Mouse (Mus musculus): ENCODE results near the gene Cables2. TPM values are rescaled to one million over a fixed set of nuclear protein-coding genes. Genes with fewer than 3 reads are reported as not detected.

Gene Cables2
- 16.1 and 19.6 TPM in 2 replicates for total RNA-seq (2021)
- long read RNA-seq, transcript Cables2-201 (10 exons, 2,975 nt): major isoform, 22 of 34 reads
- long read RNA-seq, partial matches to known transcripts: 4 of 34 reads
- long read RNA-seq, other reads (novel, unspliced or antisense): 8 of 34 reads

DNA sequence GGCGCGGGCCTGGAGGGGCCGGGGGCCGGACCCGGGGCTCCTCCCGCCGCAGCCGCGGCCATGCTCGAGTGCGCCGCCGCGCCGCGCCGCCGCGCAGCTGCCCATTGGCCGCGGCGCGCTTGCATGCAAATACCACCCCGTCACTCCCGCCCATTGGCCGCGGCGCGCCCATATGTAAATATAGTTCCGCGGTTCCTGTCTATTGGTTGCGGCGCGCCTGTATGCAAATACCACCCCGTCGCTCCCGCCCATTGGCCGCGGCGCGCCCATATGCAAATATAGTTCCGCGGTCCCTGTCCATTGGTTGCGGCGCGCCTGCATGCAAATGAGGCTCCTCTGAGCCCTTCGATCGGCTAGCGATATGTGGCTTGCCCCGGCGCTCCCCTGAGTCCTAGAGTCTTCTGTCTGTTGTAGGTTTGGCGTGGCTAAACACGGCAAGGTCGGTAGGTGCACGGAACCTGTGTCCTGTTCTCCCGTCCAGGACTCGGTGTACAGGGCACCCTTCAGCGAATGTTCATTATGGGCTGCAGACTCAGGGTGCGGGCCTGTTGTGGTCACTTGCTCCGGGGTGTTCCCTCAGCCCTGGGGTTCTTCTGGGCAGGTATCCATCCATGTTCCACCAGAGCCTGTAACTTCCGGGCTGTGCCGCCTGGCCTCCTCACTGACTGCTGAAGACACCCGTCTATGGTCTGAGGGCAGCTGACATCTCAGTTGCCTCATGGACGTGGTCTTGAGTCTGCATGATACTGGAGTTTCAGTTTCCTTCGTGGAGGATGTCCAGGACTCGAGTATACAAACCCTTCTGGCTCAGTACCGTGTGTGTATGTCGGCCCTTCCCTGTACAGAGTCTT, at the start of gene Cables2:
TSS of gene Cables2 (minus strand) at position 103 of the 851 bp plus-strand sequence.
- peak; percentile 93 for DNase-seq

DNA sequence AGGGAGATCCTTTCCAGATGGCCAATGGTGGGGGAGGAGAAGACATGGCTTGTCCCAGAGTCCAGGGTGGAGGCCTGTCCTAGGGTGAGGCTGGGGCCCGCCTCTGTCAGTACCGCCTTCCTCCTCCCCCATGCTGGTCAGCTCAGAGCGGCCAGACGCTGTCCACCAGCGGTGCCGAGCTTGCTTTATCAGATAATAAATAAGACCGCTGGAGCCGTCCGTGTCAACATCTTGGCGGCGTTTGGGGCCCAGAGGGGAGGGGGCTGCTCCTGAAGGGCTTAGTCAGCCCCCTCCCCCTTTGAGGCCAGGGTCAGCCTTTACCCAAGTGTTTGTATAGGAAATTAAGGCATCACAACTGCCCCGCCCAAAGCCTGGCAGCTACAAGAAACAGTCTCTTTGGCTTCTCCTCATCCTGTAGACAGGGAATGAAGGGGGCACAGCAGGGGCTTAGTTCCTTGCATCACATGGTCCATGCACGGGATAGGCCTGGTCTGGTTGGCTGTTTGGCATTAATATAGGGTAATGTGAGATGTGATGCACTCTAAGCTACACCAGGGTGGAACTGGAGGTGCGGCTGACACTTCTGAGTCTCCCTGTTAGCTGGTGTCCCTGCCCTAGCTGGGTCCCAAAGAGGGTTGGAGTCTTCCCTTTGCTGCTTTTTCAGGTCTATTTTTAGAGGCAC, 49.5 kb upstream of the Cables2 start:
- DNase-seq: no peak

DNA sequence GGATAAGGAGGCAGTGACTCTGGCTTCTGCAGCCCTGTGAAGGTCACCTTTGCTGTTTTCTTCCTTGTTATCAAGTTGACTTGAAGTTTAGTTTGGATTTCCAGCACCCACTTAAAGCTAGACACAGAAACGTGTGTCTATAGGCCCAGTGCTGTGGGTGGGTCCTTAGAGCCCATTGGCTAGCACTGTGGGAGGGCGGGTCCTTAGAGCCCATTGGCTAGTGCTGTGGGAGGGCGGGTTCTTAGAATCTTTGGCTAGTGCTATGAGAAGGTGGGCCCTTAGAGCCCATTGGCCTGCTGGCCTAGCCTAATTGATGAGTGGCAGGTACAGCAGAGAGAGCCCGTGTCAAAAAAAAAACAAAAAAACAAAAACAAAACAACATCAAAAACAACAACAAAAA, 46.9 kb upstream of the Cables2 start:
- no peak for DNase-seq

DNA sequence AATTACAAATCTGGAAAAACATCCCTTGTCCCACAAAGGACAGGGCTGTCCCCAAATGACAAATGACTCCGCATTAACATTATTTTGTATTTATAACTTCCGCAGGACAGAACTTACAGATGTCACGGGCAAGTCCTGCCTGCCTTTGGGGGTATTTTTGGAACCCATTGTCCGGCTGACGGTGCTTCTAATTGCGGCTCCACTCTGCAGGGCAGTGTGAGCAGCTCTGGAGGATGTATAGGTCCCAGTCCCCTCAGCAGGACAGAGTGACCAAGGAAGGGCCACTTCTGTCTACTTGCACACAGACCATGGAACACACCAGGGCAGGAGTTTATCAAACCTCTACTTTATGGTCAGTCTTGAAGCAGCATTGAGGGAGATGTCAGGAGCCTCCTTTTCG, 44.3 kb upstream of the Cables2 start:
- no peak for DNase-seq

DNA sequence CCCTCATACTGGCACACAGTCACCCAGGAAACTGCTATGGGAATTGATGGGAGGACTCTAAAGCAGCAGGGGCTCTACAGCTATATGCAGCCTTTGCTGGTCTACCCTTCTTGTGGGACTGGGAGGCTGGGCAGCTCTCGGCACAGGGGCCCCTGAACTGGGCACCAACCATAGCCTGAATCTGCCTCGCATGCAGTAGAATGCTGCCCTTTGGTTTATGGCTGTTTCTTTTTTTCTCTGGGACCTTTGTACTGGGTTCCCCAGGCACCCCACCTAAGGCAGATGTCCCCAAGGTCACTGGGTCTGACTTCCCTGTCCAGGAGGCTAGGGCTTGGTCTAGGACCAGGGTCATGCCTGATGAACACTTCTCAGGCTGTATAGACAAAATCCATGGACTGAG, 41.0 kb upstream of the Cables2 start:
- DNase-seq: no peak

DNA sequence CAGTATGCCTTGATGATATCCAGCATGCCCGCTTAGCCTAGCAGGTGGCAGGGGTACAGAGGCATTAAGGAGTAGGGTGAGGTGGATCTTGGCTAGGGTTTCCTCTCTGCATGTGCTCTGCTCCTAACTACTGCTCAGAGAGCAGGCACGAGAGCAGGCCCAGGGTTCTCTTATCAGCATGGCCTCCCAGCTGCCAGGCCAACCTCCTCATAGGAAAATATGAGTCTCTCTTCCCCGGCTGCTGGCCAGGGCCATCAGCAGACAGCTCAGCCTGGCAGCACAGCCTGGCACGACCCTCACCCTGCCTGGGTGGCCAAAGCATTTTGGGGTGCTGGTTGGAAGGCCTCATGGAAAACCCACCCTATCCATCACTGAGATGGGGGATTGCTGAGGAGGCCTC, 37.9 kb upstream of the Cables2 start:
- no peak for DNase-seq

DNA sequence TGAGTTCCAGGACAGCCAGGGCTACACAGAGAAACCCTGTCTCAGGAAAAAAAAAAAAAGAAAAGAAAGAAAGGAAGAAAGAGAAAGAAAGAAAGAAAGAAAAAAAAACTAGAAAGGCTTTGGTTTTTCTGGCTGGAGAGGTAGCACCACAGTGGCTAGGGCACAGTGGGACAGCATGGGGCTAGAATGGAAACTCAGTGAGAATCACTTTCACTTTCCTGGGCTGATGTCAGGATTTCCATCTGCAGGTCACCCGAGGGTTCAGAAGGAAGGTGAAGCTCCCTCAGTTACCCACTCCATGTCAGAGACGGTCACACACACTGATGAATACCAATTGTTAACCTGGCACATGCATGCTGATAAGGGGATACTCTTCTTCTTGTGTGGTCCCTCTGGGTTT, 34.4 kb upstream of the Cables2 start:
- DNase-seq: no peak

DNA sequence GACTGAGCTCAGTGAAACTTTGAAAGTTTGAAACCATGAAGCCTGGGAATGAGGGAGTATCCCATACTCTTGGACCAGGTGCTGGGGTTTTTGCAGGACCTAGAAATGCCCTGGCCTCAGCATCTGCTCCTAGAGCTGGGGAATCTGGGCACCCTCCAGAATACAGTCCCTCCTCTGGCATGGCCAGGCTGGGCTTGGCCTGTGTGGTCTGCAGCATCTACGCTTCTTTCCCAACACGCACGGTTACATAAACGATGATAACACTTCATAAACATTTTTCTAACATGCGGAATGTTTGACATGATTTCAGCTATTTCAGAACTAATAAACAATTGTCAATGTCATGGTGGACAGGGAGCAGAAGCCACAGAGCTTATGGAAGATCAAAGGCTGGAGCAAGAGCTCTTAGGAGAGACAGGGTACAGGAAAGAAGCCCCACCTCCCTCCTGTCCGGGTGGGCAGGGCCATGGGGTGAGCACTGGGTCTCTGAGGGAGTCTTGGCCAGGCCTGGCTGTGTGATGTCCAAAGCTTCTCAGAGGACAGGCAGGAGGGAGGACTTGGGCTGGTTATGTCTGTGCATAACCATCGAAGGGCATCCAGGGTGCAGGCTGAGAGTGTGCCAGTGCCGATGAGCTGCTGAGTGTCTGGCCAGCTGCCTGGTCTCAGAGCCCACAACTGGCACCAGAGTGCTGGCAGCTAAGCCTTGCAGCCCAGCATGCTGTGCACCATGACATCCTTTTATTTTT, 33.3 kb upstream of the Cables2 start:
- no peak for DNase-seq

DNA sequence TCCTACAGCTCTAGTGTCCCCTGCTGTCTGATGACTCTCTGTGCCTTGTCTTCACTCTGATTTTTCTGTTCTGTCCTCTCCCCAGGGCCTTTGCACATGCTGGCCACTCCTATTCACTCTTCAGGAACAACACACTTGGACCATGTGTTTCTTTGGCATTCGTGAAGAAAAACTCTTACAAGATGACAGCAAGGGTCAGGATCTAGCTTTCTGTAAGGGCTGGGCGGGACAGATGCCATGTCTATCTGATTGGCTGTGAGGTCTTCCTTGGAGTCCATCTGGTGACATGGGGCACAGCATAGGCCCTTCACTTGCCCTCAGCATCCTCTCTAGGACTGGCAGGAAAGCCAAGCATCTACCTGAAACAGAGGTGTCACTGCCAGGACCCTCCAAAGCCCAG, 32.7 kb upstream of the Cables2 start:
- DNase-seq: no peak

DNA sequence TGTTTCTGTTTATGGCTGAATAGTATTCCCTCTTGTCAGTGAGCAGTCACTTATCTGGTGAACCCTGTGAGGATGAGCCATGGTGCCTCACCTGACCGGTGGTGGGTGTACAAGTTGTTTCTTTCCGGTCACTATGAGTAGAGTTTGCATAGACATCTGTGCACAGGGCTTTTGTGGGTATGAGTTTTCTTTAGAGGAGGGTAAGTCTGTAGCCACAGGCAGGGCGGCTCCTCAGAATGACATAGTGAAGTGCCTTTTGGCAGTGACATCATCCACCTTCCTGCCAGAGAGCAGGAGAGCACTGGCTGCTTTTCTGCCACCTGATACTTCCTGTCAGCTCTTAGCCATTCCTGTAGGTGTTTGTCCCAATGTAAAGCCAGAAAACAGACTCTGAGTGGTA, 32.2 kb upstream of the Cables2 start:
- DNase-seq: no peak

DNA sequence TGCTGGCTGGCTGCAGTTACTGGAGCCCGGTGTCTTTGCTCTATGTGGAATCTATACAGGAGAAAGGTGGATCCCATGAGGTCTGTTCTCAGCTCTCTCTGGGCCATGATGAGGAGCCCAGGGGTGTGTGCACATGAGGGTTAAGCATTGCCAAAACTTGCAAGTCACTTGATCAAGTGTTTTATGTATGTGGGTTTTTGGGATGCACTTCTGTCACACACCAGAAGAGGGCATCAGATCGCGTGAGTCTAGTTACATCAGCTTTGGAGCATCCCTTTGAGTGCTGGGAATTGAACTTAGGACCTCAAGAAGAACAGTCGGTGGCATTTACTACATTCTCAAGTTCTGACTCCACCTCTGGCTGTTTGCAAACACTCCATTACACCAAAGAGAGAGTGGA, 31.3 kb upstream of the Cables2 start:
- no peak for DNase-seq

DNA sequence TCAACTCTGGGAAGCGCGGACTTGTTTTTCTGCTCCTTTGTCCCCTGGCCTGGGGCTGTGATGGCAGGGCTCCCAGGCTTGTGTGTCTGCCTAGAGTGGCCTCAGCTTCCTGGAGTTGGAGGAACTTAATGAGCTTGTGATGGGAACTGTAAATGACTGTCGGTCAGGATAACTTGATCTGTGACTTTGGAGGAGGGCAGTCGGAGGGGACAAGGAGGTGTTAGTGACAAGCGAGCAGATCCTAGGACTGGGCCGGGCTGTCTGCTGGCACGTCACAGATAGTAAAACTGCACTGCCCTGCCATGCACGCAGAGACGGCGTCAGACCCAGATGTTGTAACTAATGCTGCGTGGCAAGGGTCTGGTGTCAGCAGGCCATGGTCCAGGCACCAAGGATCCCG, 30.2 kb upstream of the Cables2 start:
- no peak for DNase-seq

DNA sequence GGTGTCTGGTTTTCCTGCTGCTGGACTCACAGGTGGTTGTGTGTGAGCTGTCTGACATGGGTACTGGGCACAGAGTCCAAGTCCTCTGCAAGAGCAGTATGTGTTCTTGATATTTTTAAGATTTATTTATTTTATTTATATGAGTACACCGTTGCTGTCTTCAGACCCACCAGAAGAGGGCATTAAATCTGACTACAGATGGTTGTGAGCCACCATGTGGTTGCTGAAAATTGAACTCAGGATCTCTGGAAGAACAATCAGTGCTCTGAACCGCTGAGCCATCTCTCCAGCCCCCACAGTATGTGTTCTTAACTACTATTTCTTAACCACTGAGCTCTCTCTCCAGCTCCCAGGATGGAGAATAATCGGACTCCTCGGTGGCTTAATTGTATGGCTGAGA, 28.9 kb upstream of the Cables2 start:
- DNase-seq: no peak

DNA sequence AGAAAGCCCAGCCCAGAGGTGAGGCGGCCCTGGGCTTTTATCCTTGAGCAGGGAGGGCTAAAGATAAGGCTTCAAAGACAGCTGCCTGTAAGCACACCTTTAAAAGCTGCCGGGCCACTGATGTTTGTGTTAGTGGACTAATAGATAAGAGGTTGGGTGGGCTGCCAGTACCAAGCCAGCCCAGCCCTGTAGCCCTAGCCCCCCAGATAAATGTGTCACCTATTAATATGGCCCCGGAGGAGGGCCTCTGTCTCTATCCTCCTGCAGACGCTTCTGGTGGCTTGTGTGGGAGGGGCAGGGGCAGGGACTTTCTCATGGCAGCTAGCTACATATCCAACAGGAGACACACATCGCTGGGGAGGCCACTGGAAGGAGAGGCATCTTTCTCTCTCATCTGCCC, 27.5 kb upstream of the Cables2 start:
- DNase-seq: no peak

DNA sequence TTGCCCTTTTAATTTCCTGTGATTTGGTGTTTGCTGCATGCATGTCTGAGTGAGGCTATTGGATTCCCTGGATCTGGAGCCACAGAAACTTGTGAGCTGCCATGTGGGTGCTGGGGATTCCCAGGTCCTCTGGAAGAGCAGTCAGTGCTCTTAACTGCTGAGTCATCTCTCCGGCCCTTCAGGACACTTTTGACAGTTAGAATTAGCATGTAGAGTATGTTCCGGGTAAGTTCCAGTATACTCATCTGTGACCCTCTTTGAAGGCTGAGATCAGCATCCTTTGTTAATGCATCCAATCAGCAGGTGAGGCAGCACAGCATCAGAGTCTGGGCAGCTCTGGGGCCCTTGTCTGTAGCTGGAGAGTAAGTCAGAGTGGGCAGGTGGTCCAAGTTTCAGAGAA, 27.0 kb upstream of the Cables2 start:
- DNase-seq: no peak

DNA sequence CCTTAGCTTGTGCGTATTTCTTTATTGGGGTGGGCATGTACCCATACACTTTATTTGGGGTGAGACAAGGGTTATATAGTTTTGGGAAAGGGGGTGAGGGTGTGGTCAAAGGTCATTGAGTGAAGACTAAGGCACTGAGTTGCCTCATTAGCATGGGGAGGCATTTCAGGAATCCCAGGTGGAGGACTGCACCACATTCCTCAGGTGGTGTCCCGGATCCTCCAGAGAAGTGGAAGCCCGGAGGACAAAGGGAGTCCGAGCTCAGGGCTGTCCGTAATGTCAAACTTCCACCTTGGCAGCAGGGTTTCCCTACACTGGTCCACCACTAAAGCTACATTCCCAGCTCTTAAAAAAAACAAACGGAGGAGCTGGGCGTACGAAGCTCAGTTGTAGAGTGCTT, 19.6 kb upstream of the Cables2 start:
- DNase-seq: no peak

DNA sequence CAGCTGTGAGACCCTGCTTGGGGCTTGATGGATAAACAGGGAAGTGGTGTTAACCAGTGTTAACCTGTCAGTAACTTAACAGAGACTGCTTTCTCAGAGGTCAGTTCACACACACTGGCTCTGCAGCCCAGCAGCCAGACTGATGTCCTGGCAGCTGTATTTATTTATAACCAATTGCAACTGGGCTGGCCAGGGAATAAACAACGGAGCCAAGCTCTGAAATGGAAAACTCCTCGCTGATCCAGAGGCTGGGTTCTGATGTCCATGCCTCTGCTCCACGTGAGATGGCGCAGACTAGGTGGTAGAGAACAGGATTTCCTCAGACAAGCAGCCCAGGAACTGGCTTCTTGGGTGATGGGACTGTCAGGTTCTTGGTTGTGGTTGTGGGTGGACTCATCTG, 18.7 kb upstream of the Cables2 start:
- no peak for DNase-seq

DNA sequence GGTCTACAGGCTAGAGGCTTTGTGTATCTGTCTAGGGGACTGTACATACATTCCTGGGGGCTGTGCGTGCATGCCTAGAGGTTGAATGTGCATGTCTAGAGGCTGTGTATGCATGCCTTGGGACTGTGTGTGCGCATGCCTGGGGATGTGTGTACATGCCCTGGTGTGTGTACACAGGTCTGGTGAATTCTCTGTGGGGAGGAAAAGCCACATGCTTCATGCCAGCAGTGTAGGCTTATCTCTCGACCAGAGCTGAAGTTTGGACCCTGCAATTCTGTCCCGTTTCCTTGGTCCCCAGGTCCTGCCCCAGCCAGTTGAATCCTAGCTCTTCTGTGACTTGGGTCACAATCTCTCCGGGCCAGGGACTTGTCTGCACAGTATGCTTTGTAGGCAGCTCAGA, 18.3 kb upstream of the Cables2 start:
- no peak for DNase-seq

DNA sequence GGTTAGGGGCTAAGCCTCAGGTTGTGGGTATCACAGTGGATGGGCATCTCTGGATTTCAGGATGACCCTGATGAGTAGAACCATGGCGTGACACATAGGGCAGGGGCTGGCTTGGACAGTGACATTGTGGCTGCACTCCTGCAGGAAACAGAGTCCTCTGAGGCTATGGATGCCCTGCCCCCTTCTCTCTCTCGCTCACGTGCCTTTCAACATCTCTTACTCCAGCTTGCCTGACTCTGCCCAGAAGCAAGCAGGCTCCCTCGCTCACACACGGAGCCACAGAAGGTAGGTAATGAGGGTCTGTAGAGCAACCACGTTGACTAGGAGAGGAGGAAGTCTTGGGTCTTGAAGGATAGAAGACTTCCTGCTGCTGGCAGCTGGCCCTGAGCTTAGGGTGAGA, 17.2 kb upstream of the Cables2 start:
- DNase-seq: no peak

DNA sequence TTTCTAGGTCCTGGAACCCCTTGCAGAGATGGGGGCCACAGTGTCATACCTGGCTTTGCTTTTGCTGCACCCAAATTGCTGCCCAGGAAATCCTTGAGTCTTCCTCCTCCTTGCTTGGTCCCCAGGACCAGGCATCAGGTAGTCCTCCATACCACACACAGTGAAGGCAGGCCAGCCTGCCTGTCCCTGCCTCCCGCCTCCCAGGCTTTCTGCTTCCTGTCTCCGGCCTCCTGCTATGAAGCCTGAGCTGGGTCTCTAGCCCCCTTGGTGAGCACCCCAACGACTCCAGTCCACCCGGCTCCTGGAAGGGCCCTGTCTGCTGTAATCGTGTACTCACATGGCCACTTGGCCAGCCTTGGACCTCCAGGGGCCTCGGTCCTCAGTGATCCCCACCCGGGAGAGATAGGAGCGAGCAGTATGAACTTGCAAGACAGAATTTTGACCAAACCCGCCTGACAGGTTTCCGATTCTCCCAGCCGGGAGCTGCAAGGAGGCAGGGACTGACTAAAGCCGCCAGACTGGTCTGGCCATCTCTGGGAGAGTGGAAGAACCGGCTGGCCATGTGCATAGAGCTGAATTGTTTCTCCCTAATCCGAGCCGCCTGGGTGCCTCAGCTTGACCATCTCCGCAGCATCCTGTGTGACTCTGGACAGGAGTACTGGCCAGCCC, 16.3 kb upstream of the Cables2 start, which contains the start of gene Rbbp8nl:
TSS of gene Rbbp8nl (minus strand) at position 440 of the 669 bp plus-strand sequence.
- DNase-seq: no peak

DNA sequence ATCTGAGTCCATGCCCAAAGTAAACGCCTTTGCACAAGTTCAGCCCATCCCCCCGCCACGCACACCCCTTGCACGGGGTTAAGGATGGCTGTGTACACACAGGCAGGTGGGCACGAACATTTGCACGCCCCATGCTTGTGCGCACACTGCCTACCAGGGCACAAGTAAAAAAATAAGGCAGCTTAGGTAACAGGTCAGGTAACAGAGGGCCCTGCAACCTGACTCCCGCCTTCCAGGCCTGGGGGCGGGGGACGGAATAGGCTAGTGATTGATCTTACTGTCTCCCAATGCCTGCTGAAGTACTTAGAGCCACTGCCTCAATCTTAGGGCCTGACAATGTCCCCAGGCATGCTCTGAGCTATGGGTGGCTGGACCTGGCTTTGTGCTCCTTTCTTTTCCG, 15.7 kb upstream of the Cables2 start:
- DNase-seq: no peak

DNA sequence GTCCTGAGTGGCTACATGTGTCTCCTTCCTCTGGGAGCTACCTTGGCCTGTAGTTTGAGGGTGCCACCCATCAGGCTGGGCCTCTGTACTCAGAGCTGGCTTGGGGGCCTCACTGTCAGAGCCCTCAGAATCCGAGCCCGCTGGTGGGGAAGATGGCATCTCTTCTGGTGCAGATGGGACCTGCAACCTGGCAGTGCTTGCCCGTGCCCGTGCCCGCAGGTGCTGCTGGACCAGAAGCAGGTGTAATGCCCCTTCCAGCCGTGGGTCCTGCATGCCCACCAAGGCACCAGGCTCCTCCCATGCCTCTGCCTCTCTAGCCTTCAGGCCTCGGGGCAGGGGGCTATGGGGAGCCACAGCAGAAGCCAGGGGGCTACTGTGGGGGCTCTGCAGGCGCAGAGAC, 6.0 kb upstream of the Cables2 start:
- no peak for DNase-seq

Data from adrenal gland, postnatal 25 days (tissue).